Mouse (Mus musculus) hindbrain, postnatal 0 days (tissue): Measurements from ENCODE around the gene Ptpa. TPM values are rescaled to one million over a fixed set of nuclear protein-coding genes. Genes with fewer than 3 reads are reported as not detected.
A peak's percentile ranks its signal among the peaks of the same experiment; 100 is the strongest.

Experiments used
- ATAC-seq: fragments of 200-750 bp; cut with Nextera tagmentation; 2 replicates; pipeline ENCODE4 v1.8.0; 2017; ENCODE audit warnings: mild to moderate bottlenecking, moderate TSS enrichment, moderate library complexity
- DNase-seq: peaks from one replicate; pipeline ENCODE4 v3.0.0-alpha.2; 2015; ENCODE audit warnings: low spot score
- H3K27ac ChIP-seq: fragments of 300-500 bp; sonication (generic); 2 replicates; pipeline ENCODE4 v1.5.1; 2014; ENCODE audit warnings: mild to moderate bottlenecking
- H3K27me3 ChIP-seq: fragments of 300-500 bp; sonication (generic); 2 replicates; pipeline ENCODE4 v1.6.1; 2014; ENCODE audit warnings: low read length, mixed read lengths; ENCODE audit not compliant: insufficient read depth
- H3K36me3 ChIP-seq: fragments of 300-500 bp; sonication (generic); 2 replicates; pipeline ENCODE4 v1.6.1; 2014; ENCODE audit warnings: low read length, mixed read lengths; ENCODE audit not compliant: insufficient read depth
- H3K4me1 ChIP-seq: fragments of 300-500 bp; sonication (generic); 2 replicates; pipeline ENCODE4 v1.6.1; 2014; ENCODE audit warnings: antibody characterized with exemption, low read length, mixed read lengths; ENCODE audit not compliant: insufficient read depth
- H3K4me2 ChIP-seq: fragments of 300-500 bp; sonication (generic); 2 replicates; pipeline ENCODE4 v1.6.1; 2014; ENCODE audit warnings: low read depth, mild to moderate bottlenecking, low read length, moderate library complexity, mixed read lengths
- H3K4me3 ChIP-seq: fragments of 300-500 bp; sonication (generic); 2 replicates; pipeline ENCODE4 v1.5.1; 2014; ENCODE audit warnings: low read length
- H3K9ac ChIP-seq: fragments of 300-500 bp; sonication (generic); replicated peaks from 2 replicates; pipeline ENCODE4 v1.6.1; 2014; ENCODE audit warnings: mild to moderate bottlenecking, low read length, moderate library complexity, mixed read lengths
- H3K9me3 ChIP-seq: fragments of 300-500 bp; sonication (generic); 2 replicates; pipeline ENCODE4 v1.6.1; 2016; ENCODE audit warnings: low read length, mixed read lengths
- CTCF ChIP-seq: IDR thresholded peaks from 2 replicates; pipeline ENCODE4 v1.5.1; 2016; ENCODE audit warnings: antibody characterized with exemption, control low read depth, low read depth
- WGBS: fragments of 180-500 bp; shearing (Covaris S2); extraction: QIAGEN DNeasy Blood & Tissue Kit; methylation state at CpG from one replicate; pipeline ENCODE4 v1.1.7; 2014; 5-methylcytosine and 5-hydroxymethylcytosine counted together
- polyA plus RNA-seq: library from polyadenylated mRNA; unstranded; fragments of >200 nt; fragmentation: Nextera tagmentation; extraction: Ambion mirVana; gene quantifications from 2 replicates; pipeline ENCODE4 v1.2.1, GENCODE M21; 2015
- total RNA-seq: library from RNA; depleted of rRNA; stranded (reverse); fragments of >200 nt; gene quantifications from 2 replicates; pipeline ENCODE4 v1.2.3, GENCODE M21; 2014; rRNA removed

Gene Ptpa
- total RNA-seq (140 and 156 TPM in 2 replicates), polyA plus RNA-seq (133 and 138 TPM in 2 replicates)

DNA sequence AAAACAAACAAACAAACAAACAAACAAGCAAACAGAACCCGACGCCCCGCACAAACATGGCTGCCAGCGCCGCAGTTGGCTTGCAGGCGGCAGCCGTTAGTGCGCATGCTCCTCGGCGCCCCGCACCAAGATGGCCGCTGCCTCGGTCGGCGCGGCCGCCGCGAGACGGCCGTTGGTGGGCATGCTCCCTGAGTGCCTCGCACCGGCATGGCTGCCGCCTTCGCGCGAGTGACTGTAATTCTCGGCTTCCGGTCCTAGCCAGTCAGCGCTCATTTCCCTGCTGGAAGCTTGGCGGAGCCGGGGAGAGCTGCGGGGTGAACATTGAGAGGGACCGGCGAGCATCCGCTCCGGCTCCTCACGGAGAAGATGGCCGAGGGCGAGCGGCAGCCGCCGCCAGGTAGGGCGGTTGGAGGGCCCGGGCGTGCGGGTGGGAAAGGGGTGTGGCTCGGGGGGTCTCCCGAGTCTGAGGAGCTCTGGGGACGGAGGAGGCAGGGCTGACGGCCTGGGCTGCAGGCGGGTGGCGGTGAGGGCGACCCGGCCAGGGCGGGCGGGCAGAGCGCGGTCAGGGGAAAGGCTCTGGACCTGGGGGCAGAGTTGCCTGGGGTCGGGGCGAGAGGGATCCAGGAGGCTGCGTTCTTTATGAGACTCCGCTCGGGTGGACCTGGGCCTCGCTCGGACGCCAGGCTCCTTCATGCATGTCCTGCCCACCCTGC lies at the start of gene Ptpa:
TSS of gene Ptpa (plus strand) at position 104 of the 713 bp plus-strand sequence.
- H3K9ac ChIP-seq, result peak within 1 kb of the TSS; percentile 96
- peak; percentile 93 for ATAC-seq
- peak within 1 kb of the TSS; percentile 69 for H3K4me2 ChIP-seq
- no peak for TF ChIP-seq CTCF
- H3K4me1 ChIP-seq, result peaks cover 18% of the 10 kb centered on the region
- no peaks in the 10 kb centered on the region for H3K9me3 ChIP-seq
- no peaks in the 10 kb centered on the region for H3K27me3 ChIP-seq
- 1% methylated on average over 65 of the region's 67 CpGs for WGBS
- no peaks in the 10 kb centered on the region; the same call in 1 of the 2 replicates for H3K36me3 ChIP-seq
- H3K4me3 ChIP-seq, result peak within 1 kb of the TSS; percentile 96
- DNase-seq, result peak; percentile 97
- H3K27ac ChIP-seq, result peak within 1 kb of the TSS; percentile 97

DNA sequence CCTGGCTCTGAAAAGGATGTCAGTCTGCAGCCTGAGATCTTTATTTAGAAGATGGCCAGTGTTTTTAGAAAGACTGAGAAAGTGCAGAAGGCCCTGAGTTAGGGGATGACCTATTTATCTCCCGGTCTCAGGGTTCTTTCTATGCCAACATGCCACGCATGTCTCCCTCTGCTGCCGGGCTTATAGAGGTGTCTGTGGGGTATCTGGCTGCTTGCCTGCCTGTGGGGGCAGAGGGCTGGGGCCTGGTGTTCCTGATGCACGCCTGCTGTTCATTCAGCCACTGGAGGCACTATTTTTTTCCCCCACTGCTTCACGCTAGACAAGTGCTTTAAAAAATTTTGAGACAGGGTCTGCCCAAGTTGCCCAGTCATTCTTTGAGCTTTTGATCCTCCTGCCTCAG lies 49.6 kb upstream of the Ptpa start:
- Histone ChIP-seq H3K27ac (no peak overlapping the region), H3K4me2 (no peak overlapping the region), H3K4me3 (no peak overlapping the region), H3K9ac (no peak overlapping the region), H3K9me3 (no peaks in the 10 kb centered on the region), H3K36me3 (peaks cover 42% of the 10 kb centered on the region), H3K27me3 (no peaks in the 10 kb centered on the region), H3K4me1 (peaks cover 15% of the 10 kb centered on the region; the same call in 1 of the 2 replicates)
- no peak for TF ChIP-seq CTCF
- ATAC-seq (no peak), DNase-seq (no peak)
- 36% methylated on average over 5 of the region's 5 CpGs for WGBS

DNA sequence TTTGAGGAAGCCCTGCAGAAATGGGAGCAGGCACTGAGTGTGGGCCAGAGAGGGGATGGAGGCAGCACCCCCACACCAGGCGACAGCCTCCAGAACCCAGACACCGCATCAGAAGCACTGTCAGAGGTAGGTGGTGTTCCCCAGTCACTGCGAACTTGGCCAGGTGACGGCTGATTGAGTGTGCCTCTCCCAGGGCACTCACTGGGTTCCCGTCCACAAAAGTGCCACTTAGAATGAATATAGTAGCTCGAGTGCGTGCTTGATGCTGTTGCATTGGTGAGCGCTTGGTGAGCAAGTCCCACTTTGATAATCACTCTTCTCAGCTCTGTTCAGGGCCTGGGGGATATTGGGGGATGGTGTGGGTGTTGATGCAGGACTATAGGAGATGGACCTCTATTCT lies 44.3 kb upstream of the Ptpa start:
- WGBS, result 96% methylated on average over 8 of the region's 8 CpGs
- H3K36me3 ChIP-seq, result peaks cover 72% of the 10 kb centered on the region
- TF ChIP-seq CTCF, result no peak
- no peaks in the 10 kb centered on the region for H3K9me3 ChIP-seq
- no peak overlapping the region for H3K4me3 ChIP-seq
- no peaks in the 10 kb centered on the region for H3K27me3 ChIP-seq
- no peaks in the 10 kb centered on the region for H3K4me1 ChIP-seq
- no peak overlapping the region for H3K9ac ChIP-seq
- no peak overlapping the region for H3K4me2 ChIP-seq
- no peak overlapping the region for H3K27ac ChIP-seq
- DNase-seq, result no peak
- ATAC-seq, result no peak

DNA sequence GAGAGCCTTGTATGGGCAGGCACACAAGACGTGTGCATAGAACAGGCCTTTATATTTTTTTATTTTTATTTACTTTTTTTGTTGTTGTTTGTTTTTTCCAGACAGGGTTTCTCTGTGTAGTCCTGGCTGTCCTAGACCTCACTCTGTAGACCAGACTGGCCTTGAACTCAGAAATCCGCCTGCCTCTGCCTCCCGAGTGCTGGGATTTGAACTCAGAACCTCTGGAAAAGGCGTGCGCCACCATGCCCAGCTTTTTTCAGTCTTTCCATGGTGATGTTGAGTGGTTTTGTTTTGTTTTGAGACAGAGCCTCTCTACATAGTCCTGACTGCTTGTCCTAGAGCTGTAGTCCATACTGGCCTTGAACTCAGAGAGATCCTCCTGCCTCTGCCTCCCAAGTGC lies 43.1 kb upstream of the Ptpa start:
- Histone ChIP-seq H3K27ac (no peak overlapping the region), H3K9me3 (no peaks in the 10 kb centered on the region), H3K27me3 (no peaks in the 10 kb centered on the region), H3K4me2 (no peak overlapping the region), H3K36me3 (peaks cover 72% of the 10 kb centered on the region), H3K9ac (no peak overlapping the region), H3K4me3 (no peak overlapping the region), H3K4me1 (no peaks in the 10 kb centered on the region)
- WGBS, result 96% methylated on average over 5 of the region's 5 CpGs
- DNase-seq (no peak), ATAC-seq (no peak)
- TF ChIP-seq CTCF, result no peak

DNA sequence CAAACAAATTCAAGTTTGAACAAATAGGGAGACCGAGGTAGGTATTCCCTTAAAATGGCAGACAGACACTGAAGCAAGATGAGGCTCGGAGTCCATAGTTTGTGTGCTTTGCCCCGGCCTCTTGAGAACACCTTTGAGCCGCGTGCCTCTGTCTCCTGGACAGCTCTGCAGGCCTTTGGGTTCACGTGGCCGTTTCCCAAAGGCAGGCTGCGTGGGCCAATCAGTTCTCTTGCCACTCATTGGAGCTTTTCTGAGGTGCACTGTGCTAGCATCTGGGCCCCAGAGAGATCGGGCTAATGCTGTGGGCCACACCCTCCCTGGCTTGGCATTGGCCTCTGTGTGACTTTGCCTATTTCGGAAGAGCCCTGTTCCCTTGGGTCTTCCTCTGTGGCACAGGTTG lies 39.9 kb upstream of the Ptpa start:
- H3K36me3 ChIP-seq, result peaks cover 67% of the 10 kb centered on the region; the same call in 1 of the 2 replicates
- no peak for ATAC-seq

GRCm38 (mm10) chr2:30377721-30378120 lies 38.1 kb upstream of the Ptpa start:
- H3K27me3 ChIP-seq, result no peaks in the 10 kb centered on the region
- peaks cover 63% of the 10 kb centered on the region; the same call in 1 of the 2 replicates for H3K36me3 ChIP-seq
- 91% methylated on average over 5 of the region's 5 CpGs for WGBS
- no peak for TF ChIP-seq CTCF
- ATAC-seq, result no peak
- no peak overlapping the region for H3K9ac ChIP-seq
- H3K4me1 ChIP-seq, result no peaks in the 10 kb centered on the region
- no peaks in the 10 kb centered on the region for H3K9me3 ChIP-seq
- no peak overlapping the region for H3K4me2 ChIP-seq
- no peak overlapping the region for H3K4me3 ChIP-seq
- no peak overlapping the region for H3K27ac ChIP-seq
- DNase-seq, result no peak

More for the DNA sequence above, 39.9 kb upstream of the Ptpa start:
- 94% methylated on average over 10 of the region's 10 CpGs for WGBS
- no peak for TF ChIP-seq CTCF
- Histone ChIP-seq H3K27ac (no peak overlapping the region), H3K4me2 (no peak overlapping the region), H3K9me3 (no peaks in the 10 kb centered on the region), H3K9ac (no peak overlapping the region), H3K4me3 (no peak overlapping the region), H3K27me3 (no peaks in the 10 kb centered on the region), H3K4me1 (no peaks in the 10 kb centered on the region)
- no peak for DNase-seq

DNA sequence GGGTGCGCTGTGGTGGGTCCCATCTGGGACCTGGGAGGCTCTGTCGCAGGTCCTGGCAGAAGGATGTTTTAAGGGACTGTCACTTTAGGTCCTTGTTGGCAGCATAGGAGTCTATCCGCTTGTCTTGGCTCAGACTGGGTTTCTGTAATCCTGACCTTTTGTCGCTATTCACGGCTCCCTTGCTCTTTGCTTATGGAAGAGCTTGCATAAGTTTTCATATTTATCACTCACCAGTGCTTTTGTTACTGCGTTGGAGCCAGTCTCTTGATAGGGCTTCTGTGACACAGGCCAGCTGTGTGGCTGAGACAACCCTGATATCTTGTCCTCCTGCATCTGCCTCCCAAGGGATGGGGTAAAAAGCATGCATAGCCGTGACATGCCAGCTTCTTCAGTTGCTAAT lies 36.5 kb upstream of the Ptpa start:
- H3K36me3 ChIP-seq, result peaks cover 64% of the 10 kb centered on the region
- 86% methylated on average over 7 of the region's 7 CpGs for WGBS
- no peak overlapping the region for H3K4me3 ChIP-seq
- no peaks in the 10 kb centered on the region for H3K4me1 ChIP-seq
- no peak for ATAC-seq
- no peak for TF ChIP-seq CTCF
- no peak overlapping the region for H3K9ac ChIP-seq
- no peak overlapping the region for H3K27ac ChIP-seq
- no peaks in the 10 kb centered on the region for H3K27me3 ChIP-seq
- DNase-seq, result no peak
- H3K4me2 ChIP-seq, result no peak overlapping the region
- H3K9me3 ChIP-seq, result no peaks in the 10 kb centered on the region
